Mouse (Mus musculus): ENCODE data around the gene Gm49388. TPM values are rescaled to one million over a fixed set of nuclear protein-coding genes. Genes with fewer than 3 reads are reported as not detected.

Gene Gm49388
- polyA plus RNA-seq, 1 experiment from 2014 or later = 0.64 TPM

GRCm38 (mm10) chr7:127765756-127766155 is 19.7 kb upstream of the Gm49388 start:
- Histone ChIP-seq H3K9me3 (ENCODE audit: control insufficient read depth, low read length) (no peaks in the 10 kb centered on the region), H3K4me3 (ENCODE audit: low read depth, low read length) (no peak overlapping the region), H3K36me3 (ENCODE audit: control insufficient read depth, insufficient read depth, low read length) (peaks cover 48% of the 10 kb centered on the region), H3K4me1 (ENCODE audit: control insufficient read depth, insufficient read depth, low read length) (peaks cover 8% of the 10 kb centered on the region; the same call in 1 of the 2 replicates), H3K9ac (replicated peaks; ENCODE audit: low read depth, low read length) (no peak overlapping the region), H3K27ac (ENCODE audit: low read depth, low read length) (no peak overlapping the region), H3K4me2 (ENCODE audit: low read depth, low read length) (no peak overlapping the region), H3K27me3 (ENCODE audit: control insufficient read depth, insufficient read depth, low read length) (no peaks in the 10 kb centered on the region)
- WGBS = 94% methylated on average over 2 of the region's 2 CpGs
- ATAC-seq (ENCODE audit: low read depth) = no peak

GRCm38 (mm10) chr7:127766851-127767609 is 18.4 kb upstream of the Gm49388 start:
- Histone ChIP-seq H3K27me3 (ENCODE audit: control insufficient read depth, insufficient read depth, low read length) (no peaks in the 10 kb centered on the region), H3K9ac (replicated peaks; ENCODE audit: low read depth, low read length) (no peak overlapping the region), H3K27ac (ENCODE audit: low read depth, low read length) (no peak overlapping the region), H3K9me3 (ENCODE audit: control insufficient read depth, low read length) (no peaks in the 10 kb centered on the region), H3K4me1 (ENCODE audit: control insufficient read depth, insufficient read depth, low read length) (peaks cover 8% of the 10 kb centered on the region; the same call in 1 of the 2 replicates), H3K36me3 (ENCODE audit: control insufficient read depth, insufficient read depth, low read length) (peaks cover 48% of the 10 kb centered on the region), H3K4me3 (ENCODE audit: low read depth, low read length) (no peak overlapping the region), H3K4me2 (ENCODE audit: low read depth, low read length) (no peak overlapping the region)
- no peak for ATAC-seq (ENCODE audit: low read depth)
- 81% methylated on average over 17 of the region's 17 CpGs for WGBS

GRCm38 (mm10) chr7:127767671-127768345 is 17.6 kb upstream of the Gm49388 start:
- Histone ChIP-seq H3K4me2 (ENCODE audit: low read depth, low read length) (no peak overlapping the region), H3K27ac (ENCODE audit: low read depth, low read length) (no peak overlapping the region), H3K27me3 (ENCODE audit: control insufficient read depth, insufficient read depth, low read length) (no peaks in the 10 kb centered on the region), H3K36me3 (ENCODE audit: control insufficient read depth, insufficient read depth, low read length) (peaks cover 42% of the 10 kb centered on the region), H3K4me1 (ENCODE audit: control insufficient read depth, insufficient read depth, low read length) (peaks cover 8% of the 10 kb centered on the region; the same call in 1 of the 2 replicates), H3K9me3 (ENCODE audit: control insufficient read depth, low read length) (no peaks in the 10 kb centered on the region), H3K9ac (replicated peaks; ENCODE audit: low read depth, low read length) (no peak overlapping the region), H3K4me3 (ENCODE audit: low read depth, low read length) (no peak overlapping the region)
- ATAC-seq (ENCODE audit: low read depth) = no peak
- WGBS = 95% methylated on average over 19 of the region's 19 CpGs

GRCm38 (mm10) chr7:127768346-127768996 is 16.9 kb upstream of the Gm49388 start:
- H3K27me3 ChIP-seq (ENCODE audit: control insufficient read depth, insufficient read depth, low read length) = no peaks in the 10 kb centered on the region
- no peak overlapping the region for H3K4me2 ChIP-seq (ENCODE audit: low read depth, low read length)
- peaks cover 8% of the 10 kb centered on the region; the same call in 1 of the 2 replicates for H3K4me1 ChIP-seq (ENCODE audit: control insufficient read depth, insufficient read depth, low read length)
- H3K9me3 ChIP-seq (ENCODE audit: control insufficient read depth, low read length) = no peaks in the 10 kb centered on the region
- 55% methylated on average over 13 of the region's 13 CpGs for WGBS
- H3K4me3 ChIP-seq (ENCODE audit: low read depth, low read length) = no peak overlapping the region
- peaks cover 38% of the 10 kb centered on the region for H3K36me3 ChIP-seq (ENCODE audit: control insufficient read depth, insufficient read depth, low read length)
- no peak overlapping the region for H3K9ac ChIP-seq (replicated peaks; ENCODE audit: low read depth, low read length)
- ATAC-seq (ENCODE audit: low read depth) = no peak; the same call in 1 of the 2 replicates
- H3K27ac ChIP-seq (ENCODE audit: low read depth, low read length) = no peak overlapping the region

GRCm38 (mm10) chr7:127768997-127769593 is 16.3 kb upstream of the Gm49388 start:
- Histone ChIP-seq H3K27ac (ENCODE audit: low read depth, low read length) (peak overlapping the region; percentile 30), H3K9ac (replicated peaks; ENCODE audit: low read depth, low read length) (peak overlapping the region; percentile 53; the same call in 1 of the 2 replicates), H3K4me1 (ENCODE audit: control insufficient read depth, insufficient read depth, low read length) (peaks cover 8% of the 10 kb centered on the region; the same call in 1 of the 2 replicates), H3K4me3 (ENCODE audit: low read depth, low read length) (peak overlapping the region; percentile 40), H3K9me3 (ENCODE audit: control insufficient read depth, low read length) (no peaks in the 10 kb centered on the region), H3K36me3 (ENCODE audit: control insufficient read depth, insufficient read depth, low read length) (peaks cover 32% of the 10 kb centered on the region), H3K27me3 (ENCODE audit: control insufficient read depth, insufficient read depth, low read length) (no peaks in the 10 kb centered on the region), H3K4me2 (ENCODE audit: low read depth, low read length) (peak overlapping the region; percentile 61)
- ATAC-seq (ENCODE audit: low read depth) = peak; percentile 84
- 1% methylated on average over 16 of the region's 16 CpGs for WGBS

- Histone ChIP-seq H3K4me2 (ENCODE audit: low read depth, low read length) (peak within 1 kb of the TSS; percentile 61), H3K9ac (replicated peaks; ENCODE audit: low read depth, low read length) (peak within 1 kb of the TSS; percentile 53), H3K27me3 (ENCODE audit: control insufficient read depth, insufficient read depth, low read length) (no peaks in the 10 kb centered on the region), H3K4me3 (ENCODE audit: low read depth, low read length) (peak within 1 kb of the TSS; percentile 40), H3K4me1 (ENCODE audit: control insufficient read depth, insufficient read depth, low read length) (peaks cover 8% of the 10 kb centered on the region; the same call in 1 of the 2 replicates), H3K36me3 (ENCODE audit: control insufficient read depth, insufficient read depth, low read length) (peaks cover 30% of the 10 kb centered on the region), H3K27ac (ENCODE audit: low read depth, low read length) (peak within 1 kb of the TSS; percentile 30), H3K9me3 (ENCODE audit: control insufficient read depth, low read length) (no peaks in the 10 kb centered on the region)
- under 1% methylated on average over 24 of the region's 24 CpGs for WGBS
- peak; percentile 60; the same call in 1 of the 2 replicates for ATAC-seq (ENCODE audit: low read depth)
Observed at GRCm38 (mm10) chr7:127769651-127770038, 15.8 kb upstream of the Gm49388 start, which contains the start of gene Orai3. Gene Orai3, plus strand, starts transcription at chr7:127769815.

- ATAC-seq (ENCODE audit: low read depth) = peak; percentile 25; the same call in 1 of the 2 replicates
- Histone ChIP-seq H3K36me3 (ENCODE audit: control insufficient read depth, insufficient read depth, low read length) (peaks cover 24% of the 10 kb centered on the region), H3K9me3 (ENCODE audit: control insufficient read depth, low read length) (no peaks in the 10 kb centered on the region), H3K9ac (replicated peaks; ENCODE audit: low read depth, low read length) (peak overlapping the region; percentile 53), H3K4me1 (ENCODE audit: control insufficient read depth, insufficient read depth, low read length) (peaks cover 8% of the 10 kb centered on the region; the same call in 1 of the 2 replicates), H3K27me3 (ENCODE audit: control insufficient read depth, insufficient read depth, low read length) (no peaks in the 10 kb centered on the region), H3K4me3 (ENCODE audit: low read depth, low read length) (peak overlapping the region; percentile 40), H3K27ac (ENCODE audit: low read depth, low read length) (peak overlapping the region; percentile 30; the same call in 1 of the 2 replicates), H3K4me2 (ENCODE audit: low read depth, low read length) (peak overlapping the region; percentile 61)
- 5% methylated on average over 27 of the region's 27 CpGs for WGBS
Observed at GRCm38 (mm10) chr7:127770039-127770905, 15.1 kb upstream of the Gm49388 start.

- Histone ChIP-seq H3K9me3 (ENCODE audit: control insufficient read depth, low read length) (no peaks in the 10 kb centered on the region), H3K4me3 (ENCODE audit: low read depth, low read length) (no peak overlapping the region), H3K27ac (ENCODE audit: low read depth, low read length) (no peak overlapping the region), H3K9ac (replicated peaks; ENCODE audit: low read depth, low read length) (peak overlapping the region; percentile 16; the same call in 1 of the 2 replicates), H3K36me3 (ENCODE audit: control insufficient read depth, insufficient read depth, low read length) (peaks cover 18% of the 10 kb centered on the region), H3K4me1 (ENCODE audit: control insufficient read depth, insufficient read depth, low read length) (peaks cover 8% of the 10 kb centered on the region; the same call in 1 of the 2 replicates), H3K27me3 (ENCODE audit: control insufficient read depth, insufficient read depth, low read length) (no peaks in the 10 kb centered on the region), H3K4me2 (ENCODE audit: low read depth, low read length) (no peak overlapping the region)
- ATAC-seq (ENCODE audit: low read depth) = no peak
- WGBS = 73% methylated on average over 5 of the region's 5 CpGs
Observed at GRCm38 (mm10) chr7:127771262-127771661, 14.1 kb upstream of the Gm49388 start.
